Mouse (Mus musculus): Measurements from ENCODE around the gene Jmjd6. TPM values are rescaled to one million over a fixed set of nuclear protein-coding genes. Genes with fewer than 3 reads are reported as not detected.

The Jmjd6 gene
- polyA plus RNA-seq, 1 experiment from 2014 or later, result 93.1 TPM

GRCm38 (mm10) chr11:116806136-116807071, 36.8 kb downstream of the Jmjd6 start:
- DNase-seq (ENCODE audit: low spot score), result no peak
- H3K4me3 ChIP-seq, result no peak overlapping the region
- H3K9me3 ChIP-seq (replicated peaks), result no peaks in the 10 kb centered on the region
- no peak overlapping the region for H3K27ac ChIP-seq
- H3K36me3 ChIP-seq, result no peaks in the 10 kb centered on the region
- 88% methylated on average over 15 of the region's 15 CpGs for WGBS
- H3K27me3 ChIP-seq (ENCODE audit: low read depth, poor library complexity, severe bottlenecking), result peaks cover 20% of the 10 kb centered on the region
- peaks cover 22% of the 10 kb centered on the region for H3K4me1 ChIP-seq

GRCm38 (mm10) chr11:116802709-116803108, 40.5 kb downstream of the Jmjd6 start:
- H3K9me3 ChIP-seq (replicated peaks), result no peaks in the 10 kb centered on the region
- no peak overlapping the region for H3K4me3 ChIP-seq
- WGBS, result 91% methylated on average over 5 of the region's 5 CpGs
- no peaks in the 10 kb centered on the region for H3K36me3 ChIP-seq
- no peak for DNase-seq (ENCODE audit: low spot score)
- H3K27me3 ChIP-seq (ENCODE audit: low read depth, poor library complexity, severe bottlenecking), result no peaks in the 10 kb centered on the region
- H3K27ac ChIP-seq, result no peak overlapping the region
- H3K4me1 ChIP-seq, result peaks cover 5% of the 10 kb centered on the region; the same call in 1 of the 2 replicates

- 77% methylated on average over 5 of the region's 5 CpGs for WGBS
- Histone ChIP-seq H3K27ac (no peak overlapping the region), H3K27me3 (ENCODE audit: low read depth, poor library complexity, severe bottlenecking) (no peaks in the 10 kb centered on the region)
These were observed 42.1 kb downstream of the Jmjd6 start for GRCm38 (mm10) chr11:116801106-116801505.

GRCm38 (mm10) chr11:116799364-116799763, 43.9 kb downstream of the Jmjd6 start:
- Histone ChIP-seq H3K36me3 (no peaks in the 10 kb centered on the region), H3K4me1 (peaks cover 8% of the 10 kb centered on the region; the same call in 1 of the 2 replicates)

More at GRCm38 (mm10) chr11:116801106-116801505, 42.1 kb downstream of the Jmjd6 start:
- Histone ChIP-seq H3K9me3 (replicated peaks) (no peaks in the 10 kb centered on the region), H3K4me3 (no peak overlapping the region), H3K36me3 (no peaks in the 10 kb centered on the region), H3K4me1 (peaks cover 5% of the 10 kb centered on the region; the same call in 1 of the 2 replicates)
- DNase-seq (ENCODE audit: low spot score), result no peak

More at GRCm38 (mm10) chr11:116799364-116799763, 43.9 kb downstream of the Jmjd6 start:
- no peak for DNase-seq (ENCODE audit: low spot score)
- no peak overlapping the region for H3K27ac ChIP-seq
- no peaks in the 10 kb centered on the region for H3K27me3 ChIP-seq (ENCODE audit: low read depth, poor library complexity, severe bottlenecking)
- 92% methylated on average over 5 of the region's 5 CpGs for WGBS
- no peak overlapping the region for H3K4me3 ChIP-seq
- H3K9me3 ChIP-seq (replicated peaks), result no peaks in the 10 kb centered on the region

Other genes starting within 250 kb of the Jmjd6 start
- gene Rhbdf2, start 216.4 kb downstream of the Jmjd6 start, polyA plus RNA-seq (2016; fragmentation: Nextera tagmentation; extraction: Ambion mirVana), result 4.4 and 5.2 TPM in 2 replicates
- 0.16 and 0.25 TPM in 2 replicates for gene Prcd, start 189.9 kb downstream of the Jmjd6 start, polyA plus RNA-seq (2016; fragmentation: Nextera tagmentation; extraction: Ambion mirVana)
- 2.7 and 5.8 TPM in 2 replicates for gene Cygb, start 189.1 kb downstream of the Jmjd6 start, polyA plus RNA-seq (2016; fragmentation: Nextera tagmentation; extraction: Ambion mirVana)
- not detected in 2 replicates for gene St6galnac1, start 67.9 kb downstream of the Jmjd6 start, polyA plus RNA-seq (2016; fragmentation: Nextera tagmentation; extraction: Ambion mirVana)
- 13.9 and 14.9 TPM in 2 replicates for gene Mxra7, start 15.4 kb downstream of the Jmjd6 start, polyA plus RNA-seq (2016; fragmentation: Nextera tagmentation; extraction: Ambion mirVana)
- gene Mettl23, start 171 bp downstream of the Jmjd6 start, polyA plus RNA-seq (2016; fragmentation: Nextera tagmentation; extraction: Ambion mirVana), result 56.5 and 59.5 TPM in 2 replicates
- gene Mfsd11, start 9.0 kb upstream of the Jmjd6 start, polyA plus RNA-seq (2016; fragmentation: Nextera tagmentation; extraction: Ambion mirVana), result 17.9 and 22.5 TPM in 2 replicates
- 925 and 971 TPM in 2 replicates for gene Srsf2, start 9.6 kb upstream of the Jmjd6 start, polyA plus RNA-seq (2016; fragmentation: Nextera tagmentation; extraction: Ambion mirVana)
- gene Mgat5b, start 75.4 kb upstream of the Jmjd6 start, polyA plus RNA-seq (2016; fragmentation: Nextera tagmentation; extraction: Ambion mirVana), result 1.1 and 1.4 TPM in 2 replicates